Mouse (Mus musculus): ENCODE data around the gene Mfsd14a.

DNA sequence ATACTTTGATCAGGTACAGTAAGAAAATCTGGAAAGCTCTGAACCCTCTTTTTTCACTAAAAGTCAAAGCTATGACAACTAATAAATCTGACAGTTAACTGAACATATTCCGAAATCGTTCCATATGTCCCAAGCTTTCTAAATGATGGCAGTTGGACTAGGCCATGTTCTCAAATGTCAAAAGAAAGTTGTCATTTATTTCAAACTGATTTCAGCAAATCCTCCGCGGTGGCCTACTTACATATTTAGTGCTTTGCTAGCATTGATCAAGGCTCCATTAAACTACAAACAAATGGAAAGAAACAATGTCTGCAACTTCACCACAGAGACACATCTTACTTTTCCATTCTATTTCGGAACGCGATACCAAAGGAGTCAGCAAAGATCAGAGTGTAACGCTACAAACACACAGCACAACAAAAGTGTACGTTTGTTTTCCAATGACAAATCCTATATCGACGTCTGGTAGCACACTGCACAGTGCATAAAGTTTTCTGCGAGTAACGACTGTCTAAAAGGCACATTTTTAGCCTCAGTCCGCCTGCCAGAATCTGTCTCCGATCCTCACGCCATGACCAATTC lies 1.1 kb downstream of the Mfsd14a start:
- TF ChIP-seq POLR2A (IDR thresholded peaks at IDR 0.05; ENCODE audit: insufficient read depth, low read depth, low read length) (no peak), CTCF (IDR thresholded peaks at IDR 0.05) (no peak), EP300 (IDR thresholded peaks at IDR 0.05; ENCODE audit: insufficient read depth, low read depth, low read length) (no peak)
